Mouse (Mus musculus) forebrain, embryonic 10.5 days (tissue): ENCODE results near the gene 1700024P04Rik. TPM values are rescaled to one million over a fixed set of nuclear protein-coding genes. Genes with fewer than 3 reads are reported as not detected.
"Not testable (repeated sequence)": the region's sequence is repeated elsewhere in the genome, so short reads cannot be mapped to it uniquely, and the experiment has no call there.

Experiments
- DNase-seq: peaks from one replicate; pipeline ENCODE4 v3.0.0-alpha.2; 2017; ENCODE audit warnings: low spot score; ENCODE audit errors: extremely low spot score
- H3K27ac ChIP-seq: fragments of 300-500 bp; sonication (generic); 2 replicates; pipeline ENCODE4 v1.5.1; 2016; ENCODE audit warnings: mild to moderate bottlenecking
- H3K27me3 ChIP-seq: fragments of 300-500 bp; sonication (generic); 2 replicates; pipeline ENCODE4 v1.6.1; 2016; ENCODE audit warnings: mild to moderate bottlenecking; ENCODE audit not compliant: poor library complexity, severe bottlenecking
- H3K36me3 ChIP-seq: fragments of 300-500 bp; sonication (generic); replicated peaks from 2 replicates; pipeline ENCODE4 v1.6.1; 2016; ENCODE audit warnings: mild to moderate bottlenecking, moderate library complexity
- H3K4me1 ChIP-seq: fragments of 300-500 bp; sonication (generic); 2 replicates; pipeline ENCODE4 v1.6.1; 2016
- H3K4me3 ChIP-seq: fragments of 300-500 bp; sonication (generic); 2 replicates; pipeline ENCODE4 v1.5.1; 2016; ENCODE audit warnings: mild to moderate bottlenecking, moderate library complexity
- H3K9me3 ChIP-seq: fragments of 300-500 bp; sonication (generic); 2 replicates; pipeline ENCODE4 v1.6.1; 2016; ENCODE audit warnings: mild to moderate bottlenecking, moderate library complexity
- WGBS: fragments of 180-500 bp; shearing (Covaris S2); methylation state at CpG from one replicate; pipeline ENCODE4 v1.1.7; 2016; 5-methylcytosine and 5-hydroxymethylcytosine counted together
- polyA plus RNA-seq: library from polyadenylated mRNA; unstranded; fragments of >200 nt; fragmentation: Nextera tagmentation; extraction: Ambion mirVana; gene quantifications from 2 replicates; pipeline ENCODE4 v1.2.1, GENCODE M21; 2016

The 1700024P04Rik gene
- polyA plus RNA-seq, 1 experiment from 2014 or later: not detected

GRCm38 (mm10) chr13:99006389-99007099 lies 22.2 kb upstream of the 1700024P04Rik start:
- no peak for DNase-seq
- WGBS: 95% methylated on average over 14 of the region's 17 CpGs
- H3K4me1 ChIP-seq: no peaks in the 10 kb centered on the region

GRCm38 (mm10) chr13:99001652-99002051 lies 17.3 kb upstream of the 1700024P04Rik start:
- DNase-seq, H3K4me1 ChIP-seq, H3K27me3 ChIP-seq, H3K27ac ChIP-seq, H3K4me3 ChIP-seq, H3K36me3 ChIP-seq: not testable (repeated sequence)
- WGBS: 95% methylated on average over 2 of the region's 2 CpGs
- H3K9me3 ChIP-seq: peaks cover 32% of the 10 kb centered on the region

More at GRCm38 (mm10) chr13:99006389-99007099, 22.2 kb upstream of the 1700024P04Rik start:
- no peaks in the 10 kb centered on the region for H3K36me3 ChIP-seq
- H3K27ac ChIP-seq: no peak overlapping the region
- no peak overlapping the region for H3K4me3 ChIP-seq
- peaks cover 26% of the 10 kb centered on the region for H3K9me3 ChIP-seq
- no peaks in the 10 kb centered on the region for H3K27me3 ChIP-seq

GRCm38 (mm10) chr13:98997025-98997424 lies 12.7 kb upstream of the 1700024P04Rik start:
- no peaks in the 10 kb centered on the region for H3K4me1 ChIP-seq
- WGBS: 60% methylated on average over 5 of the region's 5 CpGs
- no peaks in the 10 kb centered on the region for H3K36me3 ChIP-seq
- no peak for DNase-seq
- no peak overlapping the region for H3K27ac ChIP-seq
- no peaks in the 10 kb centered on the region for H3K27me3 ChIP-seq
- no peak overlapping the region for H3K4me3 ChIP-seq
- H3K9me3 ChIP-seq: peaks cover 6% of the 10 kb centered on the region; the same call in 1 of the 2 replicates

- Histone ChIP-seq H3K4me3 (no peak overlapping the region), H3K9me3 (peaks cover 6% of the 10 kb centered on the region; the same call in 1 of the 2 replicates), H3K27me3 (no peaks in the 10 kb centered on the region), H3K27ac (no peak overlapping the region), H3K4me1 (no peaks in the 10 kb centered on the region), H3K36me3 (no peaks in the 10 kb centered on the region)
- 89% methylated on average over 4 of the region's 4 CpGs for WGBS
- no peak for DNase-seq
Measured at GRCm38 (mm10) chr13:98977070-98977785, 7.1 kb downstream of the 1700024P04Rik start.

GRCm38 (mm10) chr13:98976022-98976421 lies 8.3 kb downstream of the 1700024P04Rik start:
- H3K9me3 ChIP-seq, H3K27me3 ChIP-seq, H3K4me1 ChIP-seq, H3K4me3 ChIP-seq, H3K27ac ChIP-seq, H3K36me3 ChIP-seq, DNase-seq: not testable (repeated sequence)
- 63% methylated on average over 3 of the region's 3 CpGs for WGBS

- H3K4me3 ChIP-seq: no peak overlapping the region
- DNase-seq: no peak
- 88% methylated on average over 3 of the region's 3 CpGs for WGBS
- H3K9me3 ChIP-seq: peaks cover 6% of the 10 kb centered on the region; the same call in 1 of the 2 replicates
- no peaks in the 10 kb centered on the region for H3K36me3 ChIP-seq
- H3K27ac ChIP-seq: no peak overlapping the region
- no peaks in the 10 kb centered on the region for H3K4me1 ChIP-seq
- no peaks in the 10 kb centered on the region for H3K27me3 ChIP-seq
Measured at GRCm38 (mm10) chr13:98972090-98972489, 12.3 kb downstream of the 1700024P04Rik start.

- DNase-seq: no peak
- Histone ChIP-seq H3K27ac (no peak overlapping the region), H3K4me3 (no peak overlapping the region), H3K36me3 (no peaks in the 10 kb centered on the region), H3K4me1 (no peaks in the 10 kb centered on the region), H3K9me3 (peaks cover 6% of the 10 kb centered on the region; the same call in 1 of the 2 replicates), H3K27me3 (no peaks in the 10 kb centered on the region)
- WGBS: 82% methylated on average over 5 of the region's 5 CpGs
Measured at GRCm38 (mm10) chr13:98971641-98972040, 12.7 kb downstream of the 1700024P04Rik start.

GRCm38 (mm10) chr13:98968517-98968916 lies 15.8 kb downstream of the 1700024P04Rik start:
- H3K9me3 ChIP-seq: no peaks in the 10 kb centered on the region
- no peaks in the 10 kb centered on the region for H3K36me3 ChIP-seq
- H3K4me1 ChIP-seq: no peaks in the 10 kb centered on the region
- WGBS: 84% methylated on average over 4 of the region's 4 CpGs
- no peak overlapping the region for H3K4me3 ChIP-seq
- H3K27ac ChIP-seq: no peak overlapping the region
- no peaks in the 10 kb centered on the region for H3K27me3 ChIP-seq
- no peak for DNase-seq

- H3K4me3 ChIP-seq: no peak overlapping the region
- no peaks in the 10 kb centered on the region for H3K27me3 ChIP-seq
- no peak for DNase-seq
- H3K36me3 ChIP-seq: no peaks in the 10 kb centered on the region
- no peak overlapping the region for H3K27ac ChIP-seq
- 89% methylated on average over 6 of the region's 6 CpGs for WGBS
- H3K9me3 ChIP-seq: no peaks in the 10 kb centered on the region
- H3K4me1 ChIP-seq: no peaks in the 10 kb centered on the region
Measured at GRCm38 (mm10) chr13:98967942-98968341, 16.4 kb downstream of the 1700024P04Rik start.

GRCm38 (mm10) chr13:98966583-98966982 lies 17.8 kb downstream of the 1700024P04Rik start:
- no peaks in the 10 kb centered on the region for H3K4me1 ChIP-seq
- no peaks in the 10 kb centered on the region for H3K9me3 ChIP-seq
- H3K36me3 ChIP-seq: no peaks in the 10 kb centered on the region
- no peak overlapping the region for H3K4me3 ChIP-seq
- no peak overlapping the region for H3K27ac ChIP-seq
- DNase-seq: no peak
- no peaks in the 10 kb centered on the region for H3K27me3 ChIP-seq
- WGBS: 87% methylated on average over 5 of the region's 5 CpGs

- no peak for DNase-seq
- H3K4me3 ChIP-seq: no peak overlapping the region
- H3K27me3 ChIP-seq: no peaks in the 10 kb centered on the region
- no peaks in the 10 kb centered on the region for H3K9me3 ChIP-seq
- H3K36me3 ChIP-seq: no peaks in the 10 kb centered on the region
- 93% methylated on average over 1 of the region's 1 CpGs for WGBS
- H3K4me1 ChIP-seq: no peaks in the 10 kb centered on the region
- H3K27ac ChIP-seq: no peak overlapping the region
Measured at GRCm38 (mm10) chr13:98963612-98964011, 20.8 kb downstream of the 1700024P04Rik start.

GRCm38 (mm10) chr13:98958177-98958576 lies 26.2 kb downstream of the 1700024P04Rik start:
- no peak overlapping the region for H3K4me3 ChIP-seq
- H3K27ac ChIP-seq: no peak overlapping the region
- H3K36me3 ChIP-seq: no peaks in the 10 kb centered on the region
- peaks cover 12% of the 10 kb centered on the region; the same call in 1 of the 2 replicates for H3K4me1 ChIP-seq
- no peaks in the 10 kb centered on the region for H3K27me3 ChIP-seq
- H3K9me3 ChIP-seq: no peaks in the 10 kb centered on the region
- DNase-seq: no peak
- 55% methylated on average over 2 of the region's 2 CpGs for WGBS

- Histone ChIP-seq H3K27ac (no peak overlapping the region), H3K36me3 (no peaks in the 10 kb centered on the region), H3K4me1 (peaks cover 12% of the 10 kb centered on the region; the same call in 1 of the 2 replicates), H3K9me3 (no peaks in the 10 kb centered on the region), H3K4me3 (no peak overlapping the region), H3K27me3 (no peaks in the 10 kb centered on the region)
- DNase-seq: no peak
- WGBS: 83% methylated on average over 2 of the region's 2 CpGs
Measured at GRCm38 (mm10) chr13:98956209-98956608, 28.2 kb downstream of the 1700024P04Rik start.
